In genomic region chr2:119208344-119209175, GRCm38 (mm10) we compare ENCODE assay signal across 8 mouse cellular contexts. TPM values are rescaled to one million over a fixed set of nuclear protein-coding genes. Genes with fewer than 3 reads are reported as not detected.
DNase-seq lines count a peak whose midpoint lies in the region; ATAC-seq and TF ChIP-seq lines count a peak whose summit lies in the region.

TSS of gene Zfyve19 (plus strand) at chr2:119208617.
TSS of gene Dnajc17 (minus strand) at chr2:119208795.

- H3K27ac ChIP-seq in embryonic facial prominence, embryonic 13.5 days, result peak within 1 kb of the TSS; percentile 90
- peak within 1 kb of the TSS; percentile 91 for H3K27ac ChIP-seq in kidney, adult 2 months (ENCODE audit: insufficient read depth, low read depth, low read length)
- H3K27ac ChIP-seq in limb, embryonic 12.5 days, result peak within 1 kb of the TSS; percentile 91
- peak within 1 kb of the TSS; percentile 85 for H3K27ac ChIP-seq in midbrain, embryonic 15.5 days
- peak within 1 kb of the TSS; percentile 88 for H3K27ac ChIP-seq in spleen, adult 2 months (ENCODE audit: insufficient read depth, low read length)

- TF ChIP-seq CTCF in kidney, adult 2 months (conservative IDR thresholded peaks at IDR 0.05; ENCODE audit: insufficient read depth, insufficient read length, low read depth, low read length), result no peak
- TF ChIP-seq CTCF in spleen, adult 2 months (IDR thresholded peaks at IDR 0.05; ENCODE audit: extremely low read depth, insufficient read depth, insufficient read length, insufficient replicate concordance), result no peak

- peak; percentile 97 for ATAC-seq in embryonic facial prominence, embryonic 13.5 days (ENCODE audit: insufficient number of reproducible peaks, insufficient read depth, low FRiP score, low TSS enrichment, low read depth)
- ATAC-seq in limb, embryonic 12.5 days (ENCODE audit: insufficient number of reproducible peaks, insufficient read depth, low FRiP score, low TSS enrichment, low read depth), result peak; percentile 98
- ATAC-seq in midbrain, embryonic 15.5 days (replicated peaks), result peak; percentile 97

- peak within 1 kb of the TSS; percentile 68 for H3K4me3 ChIP-seq in embryonic facial prominence, embryonic 13.5 days
- peak within 1 kb of the TSS; percentile 95 for H3K4me3 ChIP-seq in kidney, adult 2 months (ENCODE audit: insufficient read depth, low read depth, low read length)
- peak within 1 kb of the TSS; percentile 73 for H3K4me3 ChIP-seq in limb, embryonic 12.5 days (replicated peaks)
- H3K4me3 ChIP-seq in midbrain, embryonic 15.5 days, result peak within 1 kb of the TSS; percentile 75
- peak within 1 kb of the TSS; percentile 91 for H3K4me3 ChIP-seq in spleen, adult 2 months (ENCODE audit: extremely low read depth, insufficient read depth, insufficient read length)

- peak within 1 kb of the TSS; percentile 69 for H3K4me2 ChIP-seq in embryonic facial prominence, embryonic 13.5 days
- H3K4me2 ChIP-seq in limb, embryonic 12.5 days, result peak within 1 kb of the TSS; percentile 73
- peak within 1 kb of the TSS; percentile 64 for H3K4me2 ChIP-seq in midbrain, embryonic 15.5 days

- H3K36me3 ChIP-seq in embryonic facial prominence, embryonic 13.5 days, result peaks cover 33% of the 10 kb centered on the region
- H3K36me3 ChIP-seq in kidney, adult 2 months (ENCODE audit: control insufficient read depth, insufficient read depth, low read length), result no peaks in the 10 kb centered on the region; the same call in 1 of the 2 replicates
- peaks cover 32% of the 10 kb centered on the region for H3K36me3 ChIP-seq in limb, embryonic 12.5 days
- peaks cover 20% of the 10 kb centered on the region; the same call in 1 of the 2 replicates for H3K36me3 ChIP-seq in midbrain, embryonic 15.5 days (replicated peaks)
- peaks cover 7% of the 10 kb centered on the region for H3K36me3 ChIP-seq in spleen, adult 2 months (ENCODE audit: control insufficient read depth, insufficient read depth, low read length)

- peaks cover 12% of the 10 kb centered on the region for H3K4me1 ChIP-seq in embryonic facial prominence, embryonic 13.5 days
- peaks cover 4% of the 10 kb centered on the region for H3K4me1 ChIP-seq in kidney, adult 2 months (ENCODE audit: control insufficient read depth, insufficient read depth, low read length)
- H3K4me1 ChIP-seq in limb, embryonic 12.5 days (replicated peaks), result peaks cover 15% of the 10 kb centered on the region
- peaks cover 25% of the 10 kb centered on the region for H3K4me1 ChIP-seq in midbrain, embryonic 15.5 days
- peaks cover 5% of the 10 kb centered on the region; the same call in 1 of the 2 replicates for H3K4me1 ChIP-seq in spleen, adult 2 months (ENCODE audit: control insufficient read depth, insufficient read depth, insufficient read length)

- H3K27me3 ChIP-seq in embryonic facial prominence, embryonic 13.5 days, result no peaks in the 10 kb centered on the region
- no peaks in the 10 kb centered on the region for H3K27me3 ChIP-seq in kidney, adult 2 months (replicated peaks; ENCODE audit: control insufficient read depth, insufficient read depth, low read length)
- no peaks in the 10 kb centered on the region for H3K27me3 ChIP-seq in limb, embryonic 12.5 days
- no peaks in the 10 kb centered on the region for H3K27me3 ChIP-seq in midbrain, embryonic 15.5 days (replicated peaks)
- H3K27me3 ChIP-seq in spleen, adult 2 months (ENCODE audit: control insufficient read depth, insufficient read depth, low read length), result no peaks in the 10 kb centered on the region

- H3K9ac ChIP-seq in embryonic facial prominence, embryonic 13.5 days, result peak within 1 kb of the TSS; percentile 81
- peak within 1 kb of the TSS; percentile 75 for H3K9ac ChIP-seq in limb, embryonic 12.5 days (replicated peaks)
- H3K9ac ChIP-seq in midbrain, embryonic 15.5 days, result peak within 1 kb of the TSS; percentile 77

- under 1% methylated on average over 51 of the region's 51 CpGs for WGBS in embryonic facial prominence, embryonic 13.5 days
- under 1% methylated on average over 51 of the region's 51 CpGs for WGBS in kidney, adult 2 months
- WGBS in limb, embryonic 12.5 days, result under 1% methylated on average over 51 of the region's 51 CpGs
- 0% methylated on average over 51 of the region's 51 CpGs for WGBS in midbrain, embryonic 15.5 days
- WGBS in spleen, adult 2 months, result under 1% methylated on average over 51 of the region's 51 CpGs

- peak; percentile 64 for TF ChIP-seq POLR2A in kidney, adult 2 months (IDR thresholded peaks at IDR 0.05; ENCODE audit: low read depth, low read length)
- peak; percentile 48; the same call in 1 of the 2 replicates for TF ChIP-seq POLR2A in spleen, adult 2 months (IDR thresholded peaks at IDR 0.05; ENCODE audit: low read depth, low read length)

- H3K9me3 ChIP-seq in embryonic facial prominence, embryonic 13.5 days, result no peaks in the 10 kb centered on the region
- no peaks in the 10 kb centered on the region for H3K9me3 ChIP-seq in limb, embryonic 12.5 days
- no peaks in the 10 kb centered on the region for H3K9me3 ChIP-seq in midbrain, embryonic 15.5 days

- peak; percentile 94 for DNase-seq in 3134 (ENCODE audit: extremely low read depth, insufficient read length, low spot score)
- peak; percentile 97 for DNase-seq in adrenal gland, postnatal 36 days
- peak; percentile 96 to 98 for DNase-seq in heart, adult 18-20 months
- DNase-seq in kidney, adult 2 months, result peak; percentile 98
- peak; percentile 89 to 94 for DNase-seq in spleen, adult 2 months (ENCODE audit: low read depth in 1 of 2, low spot score in 2 of 2)

RNA-seq across cellular contexts. Expression of gene Zfyve19, which starts in this region (rescaled TPM):
- 10 to 100 TPM; 30.2 to 30.5 TPM for total RNA-seq in adrenal gland, postnatal 36 days (2021)
- 51.3 and 60.6 TPM in 2 replicates for polyA plus RNA-seq in embryonic facial prominence, embryonic 13.5 days (2015; fragmentation: Nextera tagmentation; extraction: Ambion mirVana)
- total RNA-seq in heart, adult 18-20 months (2021), result 10 to 100 TPM; 13.6 to 15.0 TPM
- 39.1 and 43.2 TPM in 2 replicates for polyA plus RNA-seq in kidney, adult 2 months (2012; rRNA removed)
- polyA plus RNA-seq in limb, embryonic 12.5 days (2016; fragmentation: Nextera tagmentation; extraction: Ambion mirVana), result 52.5 and 56.7 TPM in 2 replicates
- 68.3 and 73.3 TPM in 2 replicates for polyA plus RNA-seq in midbrain, embryonic 15.5 days (2015; fragmentation: Nextera tagmentation; extraction: Ambion mirVana)
- polyA plus RNA-seq in spleen, adult 2 months (2012; rRNA removed), result 23.7 and 42.8 TPM in 2 replicates

RNA-seq across cellular contexts. Expression of gene Dnajc17, which starts in this region (rescaled TPM):
- 10 to 100 TPM; 14.4 to 14.6 TPM for total RNA-seq in adrenal gland, postnatal 36 days (2021)
- polyA plus RNA-seq in embryonic facial prominence, embryonic 13.5 days (2015; fragmentation: Nextera tagmentation; extraction: Ambion mirVana), result 25.3 and 31.1 TPM in 2 replicates
- total RNA-seq in heart, adult 18-20 months (2021), result 1 to 10 TPM; 7.3 to 7.6 TPM
- 3.4 and 4.6 TPM in 2 replicates for polyA plus RNA-seq in kidney, adult 2 months (2012; rRNA removed)
- polyA plus RNA-seq in limb, embryonic 12.5 days (2016; fragmentation: Nextera tagmentation; extraction: Ambion mirVana), result 29.2 and 29.6 TPM in 2 replicates
- 25.0 and 29.4 TPM in 2 replicates for polyA plus RNA-seq in midbrain, embryonic 15.5 days (2015; fragmentation: Nextera tagmentation; extraction: Ambion mirVana)
- 2.9 and 3.5 TPM in 2 replicates for polyA plus RNA-seq in spleen, adult 2 months (2012; rRNA removed)

Comparison
In these comparisons a context has a peak if more than half of its experiments do, and no peak if none do; other contexts are left out.
1. Peak in every context shown above with its lines: DNase-seq, ATAC-seq, H3K4me3 ChIP-seq and H3K27ac ChIP-seq.